Comparison of ENCODE assay signal across 12 mouse cellular contexts in the genomic region with DNA sequence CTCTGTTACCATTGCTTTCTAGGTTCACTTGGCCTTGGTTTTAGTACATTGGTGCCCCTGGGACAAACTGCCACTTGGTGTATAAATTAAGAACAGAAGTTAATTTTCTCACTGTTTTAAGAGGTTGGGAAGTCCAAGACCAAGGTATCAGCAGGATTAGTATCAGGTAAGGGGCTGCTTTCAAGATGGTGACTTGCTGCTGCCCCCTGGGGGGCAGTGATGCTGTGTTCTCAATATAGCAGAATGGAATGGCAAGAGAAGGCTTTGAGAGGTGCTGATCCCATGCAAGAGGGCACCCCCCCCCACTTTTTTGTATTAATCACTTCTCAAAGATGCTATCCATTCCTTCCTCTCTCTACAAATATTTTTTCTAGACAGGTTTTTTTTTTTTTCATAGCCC. TPM values are rescaled to one million over a fixed set of nuclear protein-coding genes. Genes with fewer than 3 reads are reported as not detected.
A peak's percentile ranks its signal among the peaks of the same experiment; 100 is the strongest.
DNase-seq lines count a peak whose midpoint lies in the region; TF ChIP-seq lines count a peak whose summit lies in the region.
"Had no signal": no experiment of that assay in that cellular context is flagged by ENCODE, and none has a peak within 500 bp of the region (broad histone marks: within the 10 kb centered on the region; RNA-seq: fewer than 3 reads in every experiment).

No protein-coding gene starts in this region.

- TF ChIP-seq POLR2A in lung, adult 2 months (IDR thresholded peaks at IDR 0.05; ENCODE audit: borderline replicate concordance, extremely low read depth, low read depth, low read length) = no peak

- H3K4me1 ChIP-seq in lung, adult 2 months (ENCODE audit: control insufficient read depth, insufficient read depth, low read length) = peaks cover 36% of the 10 kb centered on the region
- H3K4me1 ChIP-seq: embryonic facial prominence, embryonic 13.5 days had no signal

- no peak overlapping the region for H3K4me3 ChIP-seq in lung, adult 2 months (replicated peaks; ENCODE audit: extremely low read depth, low read depth, low read length)
- H3K4me3 ChIP-seq: embryonic facial prominence, embryonic 13.5 days; forebrain, embryonic 13.5 days had no signal

- peak; percentile 35 for TF ChIP-seq CTCF in lung, adult 2 months (IDR thresholded peaks at IDR 0.05; ENCODE audit: insufficient read depth, low read length)

- peak; percentile 64 for DNase-seq in heart, adult 11 months
- no peak for DNase-seq in heart, postnatal 25 days (ENCODE audit: low spot score)
- DNase-seq in lung, adult 2 months = no peak
- DNase-seq in lung, postnatal 25 days (ENCODE audit: low spot score) = no peak
- peak; percentile 49 for DNase-seq in CD4-positive helper T cell, adult 2 months (ENCODE audit: low read depth, low spot score)
- DNase-seq in naive thymus-derived CD4-positive, alpha-beta T cell, adult 2 months (ENCODE audit: low read depth) = peak; percentile 68
- DNase-seq in left cerebral cortex, adult 8-10 months (ENCODE audit: low spot score in 2 of 2) = no peak
- DNase-seq in urinary bladder, postnatal 25 days (ENCODE audit: low spot score) = no peak
- DNase-seq: cerebellum, adult 8-10 months; gastrocnemius, postnatal 36 days had no signal

- intact Hi-C loops in heart, postnatal 25 days (cut with DNase I) = loop anchor here (10.0 kb wide), 1 partner anchor 685 kb away; a partner anchor contains a TSS

RNA-seq across cellular contexts. Expression of a gene that starts 9.1 kb away (rescaled TPM):
- total RNA-seq in heart, postnatal 25 days (2021) = 1 to 10 TPM; 6.4 to 8.4 TPM
- polyA plus RNA-seq in lung, adult 2 months (2012; rRNA removed) = 101 and 102 TPM in 2 replicates
- 10 to 100 TPM; 11.4 to 16.5 (median 12.9) TPM for total RNA-seq in left cerebral cortex, adult 8-10 months (2022)

RNA-seq across cellular contexts. Expression of a gene that starts 52.0 kb away (rescaled TPM):
- 10 to 100 TPM; 14.3 to 15.9 TPM for total RNA-seq in heart, postnatal 25 days (2021)
- 8.4 and 14.0 TPM in 2 replicates for polyA plus RNA-seq in lung, adult 2 months (2012; rRNA removed)
- total RNA-seq in left cerebral cortex, adult 8-10 months (2022) = 10 to 100 TPM; 45.1 to 51.5 (median 46.7) TPM

Comparison
In these comparisons a context has a peak if more than half of its experiments do, and no peak if none do; other contexts are left out.
1. DNase-seq: peak in heart, adult 11 months (single experiment), CD4-positive helper T cell, adult 2 months (single experiment) and naive thymus-derived CD4-positive, alpha-beta T cell, adult 2 months (single experiment); none in heart, postnatal 25 days (single experiment), lung, adult 2 months (single experiment), lung, postnatal 25 days (single experiment), left cerebral cortex, adult 8-10 months (0 of 2) and urinary bladder, postnatal 25 days (single experiment).